Mouse (Mus musculus): ENCODE data around the gene Wbp11. TPM values are rescaled to one million over a fixed set of nuclear protein-coding genes. Genes with fewer than 3 reads are reported as not detected.

The Wbp11 gene
- polyA plus RNA-seq, 1 experiment from 2014 or later: 39.8 TPM

GRCm38 (mm10) chr6:136809673-136810072 lies 18.4 kb downstream of the Wbp11 start:
- Histone ChIP-seq H3K9ac (ENCODE audit: low read length) (peak overlapping the region; percentile 87), H3K4me1 (replicated peaks; ENCODE audit: control insufficient read depth, insufficient read depth) (no peaks in the 10 kb centered on the region; the same call in 1 of the 2 replicates)
- 60% methylated on average over 13 of the region's 13 CpGs for WGBS

DNA sequence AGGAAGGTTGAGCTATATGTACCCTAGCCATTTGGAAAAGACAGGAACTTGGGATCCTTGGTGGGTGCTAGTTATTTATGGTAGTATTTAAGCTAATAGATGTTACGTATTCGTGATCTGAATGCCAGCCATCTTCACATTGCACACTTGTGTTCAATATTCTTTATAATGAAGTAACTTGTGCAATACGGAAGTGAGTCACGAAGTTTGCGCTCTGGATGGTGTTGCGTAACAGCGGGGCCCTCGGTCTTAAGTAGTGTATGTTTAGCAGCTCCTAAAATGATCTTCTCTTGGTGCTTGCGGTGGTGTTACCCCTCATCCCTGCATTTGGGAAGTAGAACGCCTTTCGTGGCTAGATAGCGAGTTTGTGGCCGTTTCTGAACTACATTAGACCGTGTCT lies 19.0 kb downstream of the Wbp11 start:
- peaks cover 4% of the 10 kb centered on the region for H3K36me3 ChIP-seq (ENCODE audit: control insufficient read depth, insufficient read depth, low read length)
- peak overlapping the region; percentile 87 for H3K9ac ChIP-seq (ENCODE audit: low read length)
- WGBS: 13% methylated on average over 14 of the region's 14 CpGs
- DNase-seq (ENCODE audit: low spot score) (peak; percentile 81), ATAC-seq (ENCODE audit: low FRiP score, low TSS enrichment) (0 out of 2 replicates have a peak, but pooled peaks have one; percentile 28)
- H3K4me2 ChIP-seq (replicated peaks; ENCODE audit: low read depth): peak overlapping the region; percentile 82
- H3K27ac ChIP-seq (replicated peaks): peak overlapping the region; percentile 93
- TF ChIP-seq CTCF (IDR thresholded peaks at IDR 0.05; ENCODE audit: low read depth) (no peak), EP300 (optimal IDR thresholded peaks at IDR 0.05) (no peak)
- H3K27me3 ChIP-seq (ENCODE audit: control insufficient read depth, insufficient read depth, low read length): no peaks in the 10 kb centered on the region
- no peaks in the 10 kb centered on the region; the same call in 1 of the 2 replicates for H3K4me1 ChIP-seq (replicated peaks; ENCODE audit: control insufficient read depth, insufficient read depth)
- no peaks in the 10 kb centered on the region for H3K9me3 ChIP-seq (ENCODE audit: control insufficient read depth, low read length)
- peak overlapping the region; percentile 76 for H3K4me3 ChIP-seq (ENCODE audit: low read depth, low read length)

More at GRCm38 (mm10) chr6:136809673-136810072, 18.4 kb downstream of the Wbp11 start:
- DNase-seq (ENCODE audit: low spot score): no peak
- Histone ChIP-seq H3K4me3 (ENCODE audit: low read depth, low read length) (peak overlapping the region; percentile 76), H3K27me3 (ENCODE audit: control insufficient read depth, insufficient read depth, low read length) (no peaks in the 10 kb centered on the region), H3K36me3 (ENCODE audit: control insufficient read depth, insufficient read depth, low read length) (peaks cover 9% of the 10 kb centered on the region), H3K4me2 (replicated peaks; ENCODE audit: low read depth) (peak overlapping the region; percentile 82), H3K9me3 (ENCODE audit: control insufficient read depth, low read length) (no peaks in the 10 kb centered on the region), H3K27ac (replicated peaks) (no peak overlapping the region; the same call in 1 of the 2 replicates)
- ATAC-seq (ENCODE audit: low FRiP score, low TSS enrichment): no peak
- TF ChIP-seq EP300 (optimal IDR thresholded peaks at IDR 0.05) (no peak), CTCF (IDR thresholded peaks at IDR 0.05; ENCODE audit: low read depth) (no peak)

DNA sequence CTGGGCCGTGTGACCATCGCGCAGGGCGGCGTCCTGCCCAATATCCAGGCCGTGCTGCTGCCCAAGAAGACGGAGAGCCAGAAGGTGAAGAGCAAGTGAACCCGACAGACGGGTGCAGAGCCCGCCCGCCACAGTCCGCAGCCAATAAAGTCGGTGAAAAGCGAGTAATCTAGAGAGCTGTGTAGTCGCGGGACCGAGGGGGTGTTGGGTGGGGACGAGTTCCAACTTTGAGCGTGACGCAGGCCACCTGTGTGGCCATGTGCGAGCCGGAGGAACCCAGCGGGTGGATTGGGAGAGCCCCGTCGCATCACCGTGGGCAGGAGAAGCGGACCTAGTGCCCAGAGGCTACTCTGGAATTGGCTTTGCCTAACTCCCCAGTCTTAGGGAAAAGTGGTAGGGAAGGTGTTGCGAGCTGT lies 19.4 kb downstream of the Wbp11 start:
- no peaks in the 10 kb centered on the region for H3K9me3 ChIP-seq (ENCODE audit: control insufficient read depth, low read length)
- H3K4me2 ChIP-seq (replicated peaks; ENCODE audit: low read depth): peak overlapping the region; percentile 82
- peak overlapping the region; percentile 76 for H3K4me3 ChIP-seq (ENCODE audit: low read depth, low read length)
- peak overlapping the region; percentile 93 for H3K27ac ChIP-seq (replicated peaks)
- peak; percentile 18 for ATAC-seq (ENCODE audit: low FRiP score, low TSS enrichment)
- TF ChIP-seq EP300 (optimal IDR thresholded peaks at IDR 0.05) (no peak), CTCF (IDR thresholded peaks at IDR 0.05; ENCODE audit: low read depth) (no peak)
- H3K4me1 ChIP-seq (replicated peaks; ENCODE audit: control insufficient read depth, insufficient read depth): no peaks in the 10 kb centered on the region; the same call in 1 of the 2 replicates
- WGBS: 2% methylated on average over 26 of the region's 28 CpGs
- DNase-seq (ENCODE audit: low spot score): peak; percentile 70
- H3K27me3 ChIP-seq (ENCODE audit: control insufficient read depth, insufficient read depth, low read length): no peaks in the 10 kb centered on the region
- H3K9ac ChIP-seq (ENCODE audit: low read length): peak overlapping the region; percentile 87
- H3K36me3 ChIP-seq (ENCODE audit: control insufficient read depth, insufficient read depth, low read length): no peaks in the 10 kb centered on the region

DNA sequence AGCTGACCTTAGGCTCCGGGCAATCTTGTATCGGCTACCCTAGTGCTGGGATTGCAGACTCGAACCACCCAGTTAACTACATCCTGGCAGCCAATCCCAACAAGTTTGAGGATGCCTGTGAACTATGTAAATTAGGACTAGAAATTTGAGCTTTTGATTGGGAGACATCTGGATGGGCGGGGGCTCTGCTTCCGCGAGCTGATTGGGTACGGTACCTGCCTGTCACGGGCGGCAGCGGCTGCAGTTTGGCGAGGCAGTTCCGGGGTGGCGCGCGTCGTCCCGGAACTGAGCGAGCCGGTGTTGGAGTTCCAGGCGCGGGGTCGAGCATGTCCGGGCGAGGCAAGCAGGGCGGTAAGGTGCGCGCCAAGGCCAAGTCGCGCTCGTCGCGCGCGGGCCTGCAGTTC lies 20.0 kb downstream of the Wbp11 start, which contains the start of gene H2afj:
TSS of gene H2afj (plus strand) at position 231 of the 404 bp plus-strand sequence.
- no peaks in the 10 kb centered on the region; the same call in 1 of the 2 replicates for H3K4me1 ChIP-seq (replicated peaks; ENCODE audit: control insufficient read depth, insufficient read depth)
- no peak for TF ChIP-seq CTCF (IDR thresholded peaks at IDR 0.05; ENCODE audit: low read depth)
- TF ChIP-seq EP300 (optimal IDR thresholded peaks at IDR 0.05): peak; percentile 51
- H3K9me3 ChIP-seq (ENCODE audit: control insufficient read depth, low read length): no peaks in the 10 kb centered on the region
- WGBS: under 1% methylated on average over 34 of the region's 34 CpGs
- DNase-seq (ENCODE audit: low spot score): peak; percentile 98
- H3K4me3 ChIP-seq (ENCODE audit: low read depth, low read length): peak within 1 kb of the TSS; percentile 76
- peak; percentile 87 for ATAC-seq (ENCODE audit: low FRiP score, low TSS enrichment)
- H3K4me2 ChIP-seq (replicated peaks; ENCODE audit: low read depth): peak within 1 kb of the TSS; percentile 82
- H3K27me3 ChIP-seq (ENCODE audit: control insufficient read depth, insufficient read depth, low read length): no peaks in the 10 kb centered on the region
- no peaks in the 10 kb centered on the region for H3K36me3 ChIP-seq (ENCODE audit: control insufficient read depth, insufficient read depth, low read length)
- peak within 1 kb of the TSS; percentile 93 for H3K27ac ChIP-seq (replicated peaks)
- peak within 1 kb of the TSS; percentile 87 for H3K9ac ChIP-seq (ENCODE audit: low read length)

- peak overlapping the region; percentile 76 for H3K4me3 ChIP-seq (ENCODE audit: low read depth, low read length)
- H3K27ac ChIP-seq (replicated peaks): peak overlapping the region; percentile 89
- ATAC-seq (ENCODE audit: low FRiP score, low TSS enrichment): peak; percentile 22; the same call in 1 of the 2 replicates
- TF ChIP-seq EP300 (optimal IDR thresholded peaks at IDR 0.05) (no peak), CTCF (IDR thresholded peaks at IDR 0.05; ENCODE audit: low read depth) (no peak)
- H3K4me2 ChIP-seq (replicated peaks; ENCODE audit: low read depth): peak overlapping the region; percentile 57
- 23% methylated on average over 18 of the region's 18 CpGs for WGBS
- H3K9me3 ChIP-seq (ENCODE audit: control insufficient read depth, low read length): no peaks in the 10 kb centered on the region
- H3K9ac ChIP-seq (ENCODE audit: low read length): peak overlapping the region; percentile 50
- DNase-seq (ENCODE audit: low spot score): peak; percentile 53
- H3K4me1 ChIP-seq (replicated peaks; ENCODE audit: control insufficient read depth, insufficient read depth): no peaks in the 10 kb centered on the region; the same call in 1 of the 2 replicates
- no peaks in the 10 kb centered on the region for H3K27me3 ChIP-seq (ENCODE audit: control insufficient read depth, insufficient read depth, low read length)
- no peaks in the 10 kb centered on the region for H3K36me3 ChIP-seq (ENCODE audit: control insufficient read depth, insufficient read depth, low read length)
Observed at GRCm38 (mm10) chr6:136807395-136808013, 20.5 kb downstream of the Wbp11 start.

- ATAC-seq (ENCODE audit: low FRiP score, low TSS enrichment) (no peak), DNase-seq (ENCODE audit: low spot score) (peak; percentile 60)
- peak overlapping the region; percentile 57; the same call in 1 of the 2 replicates for H3K4me2 ChIP-seq (replicated peaks; ENCODE audit: low read depth)
- no peak for TF ChIP-seq EP300 (optimal IDR thresholded peaks at IDR 0.05)
- TF ChIP-seq CTCF (IDR thresholded peaks at IDR 0.05; ENCODE audit: low read depth): no peak
- no peak overlapping the region; the same call in 1 of the 2 replicates for H3K9ac ChIP-seq (ENCODE audit: low read length)
- no peaks in the 10 kb centered on the region for H3K27me3 ChIP-seq (ENCODE audit: control insufficient read depth, insufficient read depth, low read length)
- WGBS: 59% methylated on average over 5 of the region's 5 CpGs
- no peaks in the 10 kb centered on the region for H3K9me3 ChIP-seq (ENCODE audit: control insufficient read depth, low read length)
- no peaks in the 10 kb centered on the region for H3K36me3 ChIP-seq (ENCODE audit: control insufficient read depth, insufficient read depth, low read length)
- H3K4me1 ChIP-seq (replicated peaks; ENCODE audit: control insufficient read depth, insufficient read depth): no peaks in the 10 kb centered on the region; the same call in 1 of the 2 replicates
- no peak overlapping the region for H3K4me3 ChIP-seq (ENCODE audit: low read depth, low read length)
- peak overlapping the region; percentile 89 for H3K27ac ChIP-seq (replicated peaks)
Observed at GRCm38 (mm10) chr6:136806819-136807218, 21.2 kb downstream of the Wbp11 start.

All from stomach, postnatal 0 days (tissue).